8 mouse cellular contexts compared by ENCODE assay signal in genomic region chrX:36112422-36112750, GRCm38 (mm10). TPM values are rescaled to one million over a fixed set of nuclear protein-coding genes. Genes with fewer than 3 reads are reported as not detected.
A peak's percentile ranks its signal among the peaks of the same experiment; 100 is the strongest.
DNase-seq lines count a peak whose midpoint lies in the region; ATAC-seq lines count a peak whose summit lies in the region.

No protein-coding gene starts in this region.

- peak overlapping the region; percentile 60 for H3K4me2 ChIP-seq in lung, embryonic 15.5 days
- peak overlapping the region; percentile 78 for H3K4me2 ChIP-seq in forebrain, embryonic 13.5 days
- H3K4me2 ChIP-seq in limb, embryonic 12.5 days: peak overlapping the region; percentile 72

- H3K4me1 ChIP-seq in lung, embryonic 15.5 days: no peaks in the 10 kb centered on the region
- H3K4me1 ChIP-seq in forebrain, embryonic 13.5 days: no peaks in the 10 kb centered on the region
- no peaks in the 10 kb centered on the region for H3K4me1 ChIP-seq in limb, embryonic 12.5 days (replicated peaks)

- no peak; the same call in 1 of the 2 replicates for ATAC-seq in lung, embryonic 15.5 days (ENCODE audit: borderline replicate concordance, extremely low read depth, low FRiP score, low TSS enrichment)
- no peak for ATAC-seq in forebrain, embryonic 13.5 days
- ATAC-seq in limb, embryonic 12.5 days (ENCODE audit: insufficient number of reproducible peaks, insufficient read depth, low FRiP score, low TSS enrichment, low read depth): no peak
- ATAC-seq in activated CD4-positive, CD25-positive, alpha-beta regulatory T cell, adult 4 months: no peak
- no peak for ATAC-seq in erythroid progenitor cell, adult 5-6 weeks (replicated peaks; ENCODE audit: low FRiP score, poor library complexity, severe bottlenecking)

- no peak for DNase-seq in lung, postnatal 36 days
- peak; percentile 1 for DNase-seq in skeletal muscle tissue, adult 2 months (ENCODE audit: low read depth, low spot score)
- no peak for DNase-seq in frontal cortex, postnatal 36 days (ENCODE audit: low spot score in 2 of 2)

- peak overlapping the region; percentile 57 for H3K4me3 ChIP-seq in lung, embryonic 15.5 days
- peak overlapping the region; percentile 46 for H3K4me3 ChIP-seq in forebrain, embryonic 13.5 days
- H3K4me3 ChIP-seq in limb, embryonic 12.5 days (replicated peaks): peak overlapping the region; percentile 47

- peak overlapping the region; percentile 33; the same call in 1 of the 2 replicates for H3K27ac ChIP-seq in lung, embryonic 15.5 days
- H3K27ac ChIP-seq in forebrain, embryonic 13.5 days: no peak overlapping the region
- no peak overlapping the region for H3K27ac ChIP-seq in limb, embryonic 12.5 days

- no peaks in the 10 kb centered on the region for H3K27me3 ChIP-seq in lung, embryonic 15.5 days
- H3K27me3 ChIP-seq in forebrain, embryonic 13.5 days: no peaks in the 10 kb centered on the region
- no peaks in the 10 kb centered on the region; the same call in 1 of the 2 replicates for H3K27me3 ChIP-seq in limb, embryonic 12.5 days

- WGBS in lung, embryonic 15.5 days: 8% methylated on average over 9 of the region's 9 CpGs
- WGBS in forebrain, embryonic 13.5 days: 10% methylated on average over 9 of the region's 9 CpGs
- 19% methylated on average over 9 of the region's 9 CpGs for WGBS in limb, embryonic 12.5 days

- no peaks in the 10 kb centered on the region for H3K36me3 ChIP-seq in lung, embryonic 15.5 days
- no peaks in the 10 kb centered on the region for H3K36me3 ChIP-seq in forebrain, embryonic 13.5 days (ENCODE audit: poor library complexity, severe bottlenecking)
- H3K36me3 ChIP-seq in limb, embryonic 12.5 days: no peaks in the 10 kb centered on the region

- H3K9me3 ChIP-seq in lung, embryonic 15.5 days: no peaks in the 10 kb centered on the region
- H3K9me3 ChIP-seq in forebrain, embryonic 13.5 days (replicated peaks): no peaks in the 10 kb centered on the region
- no peaks in the 10 kb centered on the region for H3K9me3 ChIP-seq in limb, embryonic 12.5 days

- peak overlapping the region; percentile 53 for H3K9ac ChIP-seq in lung, embryonic 15.5 days
- peak overlapping the region; percentile 53 for H3K9ac ChIP-seq in forebrain, embryonic 13.5 days
- peak overlapping the region; percentile 60 for H3K9ac ChIP-seq in limb, embryonic 12.5 days (replicated peaks)

RNA-seq across cellular contexts. Expression of gene Il13ra1, which starts 0.5 kb away (rescaled TPM):
- 31.5 and 33.3 TPM in 2 replicates for polyA plus RNA-seq in lung, embryonic 15.5 days (2015; fragmentation: Nextera tagmentation; extraction: Ambion mirVana)
- 2.6 and 2.9 TPM in 2 replicates for polyA plus RNA-seq in forebrain, embryonic 13.5 days (2015; fragmentation: Nextera tagmentation; extraction: Ambion mirVana)
- polyA plus RNA-seq in limb, embryonic 12.5 days (2016; fragmentation: Nextera tagmentation; extraction: Ambion mirVana): 4.1 and 5.1 TPM in 2 replicates
- under 1 TPM; 0.09 to 0.48 TPM for polyA plus RNA-seq in activated CD4-positive, CD25-positive, alpha-beta regulatory T cell, adult 4 months (2017; shearing (Covaris generic))
- 2.5 and 2.9 TPM in 2 replicates for total RNA-seq in erythroid progenitor cell, adult 5-6 weeks (2015; ENCODE audit: low replicate concordance)
- total RNA-seq in erythroid progenitor cell, adult 5-6 weeks (2017; ENCODE audit: low replicate concordance): 2.3 TPM in 1 of 2 replicates, not detected in the other
